Mouse (Mus musculus) small intestine, adult 2 months (tissue): ENCODE measurements around the gene Rabggtb.

Experiments used
- CTCF ChIP-seq: fragments of 200-500 bp; IDR thresholded peaks from 2 replicates; pipeline ENCODE4 v1.5.1; 2012; ENCODE audit warnings: low read depth, mild to moderate bottlenecking, control low read depth, inconsistent platforms, low read length, moderate library complexity, mixed read lengths; ENCODE audit not compliant: insufficient replicate concordance, insufficient read length; ENCODE audit errors: extremely low read depth
- POLR2A ChIP-seq: fragments of 200-500 bp; IDR thresholded peaks from 2 replicates; pipeline ENCODE4 v1.6.1; 2012; ENCODE audit warnings: low read depth, mild to moderate bottlenecking, control low read depth, inconsistent platforms, low read length, moderate library complexity

DNA sequence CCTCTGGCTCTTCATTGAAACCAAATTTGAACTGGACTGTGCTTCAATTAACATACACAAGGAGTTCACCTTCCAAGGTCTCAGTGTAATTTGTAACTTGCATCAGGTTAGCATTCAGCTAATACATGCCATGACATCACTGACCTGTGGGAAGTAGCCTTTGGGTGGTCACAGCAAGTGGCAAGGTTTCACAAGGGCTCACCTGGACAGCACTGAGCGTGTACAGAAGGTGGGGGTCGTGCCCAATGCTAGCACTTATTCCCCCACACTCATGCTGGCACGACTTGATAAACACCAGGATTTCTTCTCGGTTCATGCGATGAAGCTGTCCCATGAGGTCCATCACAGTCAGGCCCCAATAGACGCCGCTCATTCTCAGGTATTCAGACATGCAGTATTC lies 2.3 kb downstream of the Rabggtb start:
- no peak for TF ChIP-seq CTCF
- TF ChIP-seq POLR2A = no peak
